Mouse (Mus musculus): ENCODE results near the gene Tm4sf4. TPM values are rescaled to one million over a fixed set of nuclear protein-coding genes. Genes with fewer than 3 reads are reported as not detected.

The Tm4sf4 gene
- not detected in 2 replicates for total RNA-seq (2023)

GRCm38 (mm10) chr3:57425089-57425730 is at the start of gene Tm4sf4:
Tm4sf4 (plus strand) TSS chr3:57425314.

Other genes with a start within 250 kb of the Tm4sf4 start
- gene Tm4sf1, start 123.3 kb upstream of the Tm4sf4 start, total RNA-seq (2023): not detected in 2 replicates
- gene Wwtr1, start 150.6 kb downstream of the Tm4sf4 start, total RNA-seq (2023): not detected in 2 replicates
- gene Commd2, start 226.4 kb downstream of the Tm4sf4 start, total RNA-seq (2023): 23.6 and 24.0 TPM in 2 replicates